Mouse (Mus musculus) forebrain, embryonic 13.5 days (tissue): Measurements from ENCODE around the gene Olfr507. TPM values are rescaled to one million over a fixed set of nuclear protein-coding genes. Genes with fewer than 3 reads are reported as not detected.
"Not testable (repeated sequence)": the region's sequence is repeated elsewhere in the genome, so short reads cannot be mapped to it uniquely, and the experiment has no call there.

ENCODE experiments used
- ATAC-seq: fragments of 200-750 bp; cut with Nextera tagmentation; 2 replicates; pipeline ENCODE4 v1.8.0; 2017
- H3K27ac ChIP-seq: fragments of 300-500 bp; sonication (generic); 2 replicates; pipeline ENCODE4 v1.5.1; 2015; ENCODE audit warnings: inconsistent platforms, mild to moderate bottlenecking, moderate library complexity
- H3K27me3 ChIP-seq: fragments of 300-500 bp; sonication (generic); 2 replicates; pipeline ENCODE4 v1.6.1; 2015; ENCODE audit warnings: mild to moderate bottlenecking, inconsistent platforms
- H3K36me3 ChIP-seq: fragments of 300-500 bp; sonication (generic); 2 replicates; pipeline ENCODE4 v1.6.1; 2015; ENCODE audit warnings: mild to moderate bottlenecking, inconsistent platforms; ENCODE audit not compliant: poor library complexity, severe bottlenecking
- H3K4me1 ChIP-seq: fragments of 300-500 bp; sonication (generic); 2 replicates; pipeline ENCODE4 v1.6.1; 2015; ENCODE audit warnings: inconsistent platforms
- H3K4me2 ChIP-seq: fragments of 300-500 bp; sonication (generic); 2 replicates; pipeline ENCODE4 v1.6.1; 2015; ENCODE audit warnings: inconsistent platforms, mild to moderate bottlenecking, moderate library complexity
- H3K4me3 ChIP-seq: fragments of 300-500 bp; sonication (generic); 2 replicates; pipeline ENCODE4 v1.5.1; 2015; ENCODE audit warnings: mild to moderate bottlenecking, inconsistent platforms
- H3K9ac ChIP-seq: fragments of 300-500 bp; sonication (generic); 2 replicates; pipeline ENCODE4 v1.6.1; 2015; ENCODE audit warnings: mild to moderate bottlenecking, inconsistent platforms
- H3K9me3 ChIP-seq: fragments of 300-500 bp; sonication (generic); replicated peaks from 2 replicates; pipeline ENCODE4 v1.6.1; 2016; ENCODE audit warnings: inconsistent platforms
- WGBS: fragments of 180-500 bp; shearing (Covaris S2); methylation state at CpG from one replicate; pipeline ENCODE4 v1.1.7; 2015; 5-methylcytosine and 5-hydroxymethylcytosine counted together
- polyA plus RNA-seq: library from polyadenylated mRNA; unstranded; fragments of >200 nt; fragmentation: Nextera tagmentation; extraction: Ambion mirVana; gene quantifications from 2 replicates; pipeline ENCODE4 v1.2.1, GENCODE M21; 2015

Gene Olfr507
- polyA plus RNA-seq, result not detected in 2 replicates

GRCm38 (mm10) chr7:108621514-108621913, at the start of gene Olfr507:
TSS of gene Olfr507 (plus strand) at chr7:108621814.
- ATAC-seq, result no peak
- no peak within 1 kb of the TSS for H3K27ac ChIP-seq
- H3K4me1 ChIP-seq, result no peaks in the 10 kb centered on the region
- no peaks in the 10 kb centered on the region for H3K27me3 ChIP-seq
- 84% methylated on average over 2 of the region's 2 CpGs for WGBS
- no peak within 1 kb of the TSS for H3K9ac ChIP-seq
- no peak within 1 kb of the TSS for H3K4me3 ChIP-seq
- no peak within 1 kb of the TSS for H3K4me2 ChIP-seq
- no peaks in the 10 kb centered on the region for H3K9me3 ChIP-seq
- no peaks in the 10 kb centered on the region for H3K36me3 ChIP-seq

GRCm38 (mm10) chr7:108589797-108590196, 31.8 kb upstream of the Olfr507 start:
- Histone ChIP-seq H3K27ac (no peak overlapping the region), H3K4me2 (no peak overlapping the region), H3K36me3 (no peaks in the 10 kb centered on the region), H3K9ac (no peak overlapping the region), H3K4me1 (no peaks in the 10 kb centered on the region), H3K27me3 (no peaks in the 10 kb centered on the region), H3K4me3 (no peak overlapping the region), H3K9me3 (peaks cover 5% of the 10 kb centered on the region; the same call in 1 of the 2 replicates)
- ATAC-seq, result no peak
- WGBS, result 94% methylated on average over 1 of the region's 1 CpGs

GRCm38 (mm10) chr7:108601916-108602315, 19.7 kb upstream of the Olfr507 start:
- not testable (repeated sequence) for H3K4me1 ChIP-seq, H3K4me3 ChIP-seq, H3K9ac ChIP-seq, H3K9me3 ChIP-seq, H3K27me3 ChIP-seq, H3K27ac ChIP-seq, ATAC-seq, H3K4me2 ChIP-seq, H3K36me3 ChIP-seq
- WGBS, result 76% methylated on average over 3 of the region's 3 CpGs

- H3K36me3 ChIP-seq, result no peaks in the 10 kb centered on the region
- H3K27ac ChIP-seq, result no peak within 1 kb of the TSS
- no peak within 1 kb of the TSS for H3K4me3 ChIP-seq
- no peaks in the 10 kb centered on the region for H3K9me3 ChIP-seq
- no peak for ATAC-seq
- no peaks in the 10 kb centered on the region for H3K27me3 ChIP-seq
- no peak within 1 kb of the TSS for H3K4me2 ChIP-seq
- no peak within 1 kb of the TSS for H3K9ac ChIP-seq
- no peaks in the 10 kb centered on the region for H3K4me1 ChIP-seq
Measured at GRCm38 (mm10) chr7:108610487-108610886, 11.1 kb upstream of the Olfr507 start, which contains the start of gene Olfr506. TSS of gene Olfr506 (plus strand) at chr7:108610787.

GRCm38 (mm10) chr7:108614110-108614509, 7.5 kb upstream of the Olfr507 start:
- no peaks in the 10 kb centered on the region for H3K27me3 ChIP-seq
- no peaks in the 10 kb centered on the region for H3K36me3 ChIP-seq
- no peak for ATAC-seq
- no peak overlapping the region for H3K4me3 ChIP-seq
- no peak overlapping the region for H3K9ac ChIP-seq
- no peaks in the 10 kb centered on the region for H3K4me1 ChIP-seq
- 87% methylated on average over 2 of the region's 2 CpGs for WGBS
- H3K4me2 ChIP-seq, result no peak overlapping the region
- no peaks in the 10 kb centered on the region for H3K9me3 ChIP-seq
- no peak overlapping the region for H3K27ac ChIP-seq

- not testable (repeated sequence) for H3K9me3 ChIP-seq, H3K4me3 ChIP-seq, H3K36me3 ChIP-seq, H3K4me1 ChIP-seq, H3K9ac ChIP-seq, H3K27me3 ChIP-seq, H3K4me2 ChIP-seq, ATAC-seq, H3K27ac ChIP-seq
- WGBS, result 54% methylated on average over 3 of the region's 3 CpGs
Measured at GRCm38 (mm10) chr7:108616781-108617180, 4.8 kb upstream of the Olfr507 start.

- Histone ChIP-seq H3K4me3 (no peak within 1 kb of the TSS), H3K27me3 (no peaks in the 10 kb centered on the region), H3K9ac (no peak within 1 kb of the TSS), H3K27ac (no peak within 1 kb of the TSS), H3K4me2 (no peak within 1 kb of the TSS), H3K4me1 (no peaks in the 10 kb centered on the region), H3K36me3 (no peaks in the 10 kb centered on the region), H3K9me3 (no peaks in the 10 kb centered on the region)
- no peak for ATAC-seq
- 93% methylated on average over 3 of the region's 3 CpGs for WGBS
Measured at GRCm38 (mm10) chr7:108629694-108630093, 8.1 kb downstream of the Olfr507 start, which contains the start of gene Olfr508. TSS of gene Olfr508 (plus strand) at chr7:108629994.

GRCm38 (mm10) chr7:108651806-108652205, 30.2 kb downstream of the Olfr507 start, which contains the start of gene Olfr509:
TSS of gene Olfr509 (minus strand) at chr7:108651906.
- no peak within 1 kb of the TSS for H3K27ac ChIP-seq
- H3K27me3 ChIP-seq, result no peaks in the 10 kb centered on the region
- no peaks in the 10 kb centered on the region for H3K36me3 ChIP-seq
- no peak for ATAC-seq
- no peaks in the 10 kb centered on the region for H3K4me1 ChIP-seq
- no peak within 1 kb of the TSS for H3K4me2 ChIP-seq
- no peak within 1 kb of the TSS for H3K9ac ChIP-seq
- H3K9me3 ChIP-seq, result no peaks in the 10 kb centered on the region
- H3K4me3 ChIP-seq, result no peak within 1 kb of the TSS

- Histone ChIP-seq H3K27me3 (no peaks in the 10 kb centered on the region), H3K4me2 (no peak overlapping the region), H3K36me3 (no peaks in the 10 kb centered on the region), H3K4me3 (no peak overlapping the region), H3K9ac (no peak overlapping the region), H3K4me1 (no peaks in the 10 kb centered on the region), H3K27ac (no peak overlapping the region), H3K9me3 (no peaks in the 10 kb centered on the region)
- WGBS, result 79% methylated on average over 3 of the region's 3 CpGs
- ATAC-seq, result no peak
Measured at GRCm38 (mm10) chr7:108662419-108662818, 40.8 kb downstream of the Olfr507 start.

GRCm38 (mm10) chr7:108666118-108666517, 44.5 kb downstream of the Olfr507 start, which contains the start of gene Olfr510:
TSS of gene Olfr510 (plus strand) at chr7:108666418.
- Histone ChIP-seq H3K9ac (no peak within 1 kb of the TSS), H3K36me3 (no peaks in the 10 kb centered on the region), H3K9me3 (no peaks in the 10 kb centered on the region), H3K27ac (no peak within 1 kb of the TSS), H3K27me3 (no peaks in the 10 kb centered on the region), H3K4me3 (no peak within 1 kb of the TSS), H3K4me1 (no peaks in the 10 kb centered on the region), H3K4me2 (no peak within 1 kb of the TSS)
- 88% methylated on average over 1 of the region's 1 CpGs for WGBS
- no peak for ATAC-seq

- no peak for ATAC-seq
- no peaks in the 10 kb centered on the region for H3K36me3 ChIP-seq
- 63% methylated on average over 1 of the region's 1 CpGs for WGBS
- H3K9me3 ChIP-seq, result peaks cover 4% of the 10 kb centered on the region; the same call in 1 of the 2 replicates
- no peaks in the 10 kb centered on the region for H3K4me1 ChIP-seq
- H3K27me3 ChIP-seq, result no peaks in the 10 kb centered on the region
- H3K4me3 ChIP-seq, result no peak overlapping the region
- no peak overlapping the region for H3K9ac ChIP-seq
- H3K27ac ChIP-seq, result no peak overlapping the region
- H3K4me2 ChIP-seq, result no peak overlapping the region
Measured at GRCm38 (mm10) chr7:108671058-108671457, 49.4 kb downstream of the Olfr507 start.
